Mouse (Mus musculus): ENCODE results near the gene Rpgrip1l. TPM values are rescaled to one million over a fixed set of nuclear protein-coding genes. Genes with fewer than 3 reads are reported as not detected.

The Rpgrip1l gene
- total and polyA plus RNA-seq, 2 experiments from 2014 or later: 9.1 to 9.6 TPM

DNA sequence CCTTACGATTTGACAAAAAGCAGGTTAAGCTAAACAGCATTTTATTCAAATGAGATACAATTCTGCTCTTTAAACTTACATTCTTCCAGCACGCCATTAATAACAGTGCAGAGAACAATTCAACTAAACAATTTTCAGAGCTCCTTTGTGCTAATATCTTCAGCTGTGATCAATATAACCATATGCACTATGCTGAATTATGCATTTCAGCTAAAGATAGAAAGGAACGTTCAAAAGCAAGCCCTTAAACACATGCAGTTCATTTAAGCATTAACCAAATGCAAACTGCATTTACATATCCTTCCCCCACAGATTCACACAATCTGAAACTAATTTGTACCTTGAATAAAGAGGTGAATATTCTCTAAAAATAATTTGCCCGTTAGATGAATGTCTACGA lies 35.0 kb downstream of the Rpgrip1l start:
- WGBS: 34% methylated on average over 5 of the region's 5 CpGs
- H3K27ac ChIP-seq (ENCODE audit: low read depth, low read length): peak overlapping the region; percentile 50; the same call in 1 of the 2 replicates
- no peak overlapping the region for H3K9ac ChIP-seq
- 0 out of 2 replicates have a peak, but pooled peaks cover 6% of the 10 kb centered on the region for H3K4me1 ChIP-seq (ENCODE audit: insufficient read depth)
- H3K27me3 ChIP-seq (ENCODE audit: insufficient read depth, low read length): no peaks in the 10 kb centered on the region
- TF ChIP-seq CTCF (IDR thresholded peaks at IDR 0.05; ENCODE audit: low read depth): no peak
- H3K36me3 ChIP-seq (ENCODE audit: insufficient read depth): no peaks in the 10 kb centered on the region; the same call in 1 of the 2 replicates
- H3K9me3 ChIP-seq (ENCODE audit: low read length): no peaks in the 10 kb centered on the region
- no peak for DNase-seq
- H3K4me3 ChIP-seq (ENCODE audit: low read depth, low read length): no peak overlapping the region
- ATAC-seq: peak; percentile 51; the same call in 1 of the 2 replicates
- H3K4me2 ChIP-seq (ENCODE audit: low read depth): no peak overlapping the region

DNA sequence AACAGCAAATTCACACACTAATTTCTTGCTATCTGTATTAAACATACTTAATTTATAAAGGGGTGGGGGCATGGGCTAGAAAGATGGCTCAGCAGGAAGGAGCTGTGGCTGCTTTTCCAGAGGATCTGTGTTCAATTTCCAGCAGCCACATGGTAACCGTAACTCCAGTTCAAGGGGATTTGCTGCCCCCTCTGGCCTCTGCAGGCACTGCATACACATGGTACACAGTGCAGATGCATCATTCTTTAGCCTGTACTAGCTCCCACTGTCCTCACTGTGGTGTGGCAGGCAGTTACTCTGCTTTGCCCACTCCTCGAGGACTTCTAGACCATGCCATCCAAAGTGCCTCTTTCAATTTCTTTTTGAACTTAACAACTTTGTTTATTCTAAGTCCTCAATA lies 36.7 kb downstream of the Rpgrip1l start:
- no peak for DNase-seq
- Histone ChIP-seq H3K9me3 (ENCODE audit: low read length) (no peaks in the 10 kb centered on the region), H3K4me1 (ENCODE audit: insufficient read depth) (0 out of 2 replicates have a peak, but pooled peaks cover 5% of the 10 kb centered on the region), H3K4me3 (ENCODE audit: low read depth, low read length) (no peak overlapping the region), H3K9ac (no peak overlapping the region), H3K27ac (ENCODE audit: low read depth, low read length) (no peak overlapping the region), H3K36me3 (ENCODE audit: insufficient read depth) (peaks cover 3% of the 10 kb centered on the region; the same call in 1 of the 2 replicates), H3K27me3 (ENCODE audit: insufficient read depth, low read length) (no peaks in the 10 kb centered on the region), H3K4me2 (ENCODE audit: low read depth) (no peak overlapping the region)
- 94% methylated on average over 2 of the region's 2 CpGs for whole genome bisulfite sequencing
- ATAC-seq: no peak
- peak; percentile 49 for TF ChIP-seq CTCF (IDR thresholded peaks at IDR 0.05; ENCODE audit: low read depth)

GRCm38 (mm10) chr8:91273493-91273892 lies 39.6 kb downstream of the Rpgrip1l start:
- Histone ChIP-seq H3K27me3 (ENCODE audit: insufficient read depth, low read length) (no peaks in the 10 kb centered on the region), H3K27ac (ENCODE audit: low read depth, low read length) (no peak overlapping the region), H3K4me1 (ENCODE audit: insufficient read depth) (0 out of 2 replicates have a peak, but pooled peaks cover 5% of the 10 kb centered on the region), H3K9me3 (ENCODE audit: low read length) (no peaks in the 10 kb centered on the region), H3K9ac (no peak overlapping the region), H3K36me3 (ENCODE audit: insufficient read depth) (peaks cover 6% of the 10 kb centered on the region; the same call in 1 of the 2 replicates), H3K4me3 (ENCODE audit: low read depth, low read length) (no peak overlapping the region), H3K4me2 (ENCODE audit: low read depth) (no peak overlapping the region)
- no peak for ATAC-seq
- DNase-seq: no peak
- TF ChIP-seq CTCF (IDR thresholded peaks at IDR 0.05; ENCODE audit: low read depth): no peak
- 76% methylated on average over 5 of the region's 5 CpGs for WGBS

GRCm38 (mm10) chr8:91269374-91269958 lies 43.6 kb downstream of the Rpgrip1l start:
- no peak for ATAC-seq
- 88% methylated on average over 2 of the region's 2 CpGs for WGBS

GRCm38 (mm10) chr8:91264564-91264963 lies 48.5 kb downstream of the Rpgrip1l start:
- H3K27ac ChIP-seq (ENCODE audit: low read depth, low read length): no peak overlapping the region
- no peaks in the 10 kb centered on the region for H3K4me1 ChIP-seq (ENCODE audit: insufficient read depth)
- no peaks in the 10 kb centered on the region for H3K27me3 ChIP-seq (ENCODE audit: insufficient read depth, low read length)
- H3K9ac ChIP-seq: no peak overlapping the region
- no peak for ATAC-seq
- no peak overlapping the region for H3K4me2 ChIP-seq (ENCODE audit: low read depth)
- TF ChIP-seq CTCF (IDR thresholded peaks at IDR 0.05; ENCODE audit: low read depth): no peak
- H3K9me3 ChIP-seq (ENCODE audit: low read length): no peaks in the 10 kb centered on the region
- H3K4me3 ChIP-seq (ENCODE audit: low read depth, low read length): no peak overlapping the region
- 0 out of 2 replicates have a peak, but pooled peaks cover 5% of the 10 kb centered on the region for H3K36me3 ChIP-seq (ENCODE audit: insufficient read depth)
- no peak for DNase-seq

More at GRCm38 (mm10) chr8:91269374-91269958, 43.6 kb downstream of the Rpgrip1l start:
- H3K36me3 ChIP-seq (ENCODE audit: insufficient read depth): peaks cover 9% of the 10 kb centered on the region; the same call in 1 of the 2 replicates
- TF ChIP-seq CTCF (IDR thresholded peaks at IDR 0.05; ENCODE audit: low read depth): no peak
- no peak overlapping the region for H3K4me2 ChIP-seq (ENCODE audit: low read depth)
- no peak overlapping the region for H3K4me3 ChIP-seq (ENCODE audit: low read depth, low read length)
- no peaks in the 10 kb centered on the region for H3K4me1 ChIP-seq (ENCODE audit: insufficient read depth)
- DNase-seq: no peak
- H3K27me3 ChIP-seq (ENCODE audit: insufficient read depth, low read length): no peaks in the 10 kb centered on the region
- no peak overlapping the region for H3K27ac ChIP-seq (ENCODE audit: low read depth, low read length)
- no peak overlapping the region for H3K9ac ChIP-seq
- no peaks in the 10 kb centered on the region for H3K9me3 ChIP-seq (ENCODE audit: low read length)

GRCm38 (mm10) chr8:91263939-91264338 lies 49.1 kb downstream of the Rpgrip1l start:
- no peak overlapping the region for H3K4me2 ChIP-seq (ENCODE audit: low read depth)
- 77% methylated on average over 3 of the region's 3 CpGs for whole genome bisulfite sequencing
- no peak overlapping the region for H3K27ac ChIP-seq (ENCODE audit: low read depth, low read length)
- no peak for TF ChIP-seq CTCF (IDR thresholded peaks at IDR 0.05; ENCODE audit: low read depth)
- H3K4me3 ChIP-seq (ENCODE audit: low read depth, low read length): no peak overlapping the region
- H3K9ac ChIP-seq: no peak overlapping the region
- no peaks in the 10 kb centered on the region for H3K4me1 ChIP-seq (ENCODE audit: insufficient read depth)
- H3K36me3 ChIP-seq (ENCODE audit: insufficient read depth): 0 out of 2 replicates have a peak, but pooled peaks cover 3% of the 10 kb centered on the region
- ATAC-seq (no peak), DNase-seq (no peak)
- no peaks in the 10 kb centered on the region for H3K27me3 ChIP-seq (ENCODE audit: insufficient read depth, low read length)
- H3K9me3 ChIP-seq (ENCODE audit: low read length): no peaks in the 10 kb centered on the region

- Histone ChIP-seq H3K9me3 (ENCODE audit: low read length) (no peaks in the 10 kb centered on the region), H3K9ac (no peak overlapping the region), H3K27ac (ENCODE audit: low read depth, low read length) (no peak overlapping the region), H3K27me3 (ENCODE audit: insufficient read depth, low read length) (no peaks in the 10 kb centered on the region), H3K36me3 (ENCODE audit: insufficient read depth) (no peaks in the 10 kb centered on the region), H3K4me2 (ENCODE audit: low read depth) (no peak overlapping the region), H3K4me1 (ENCODE audit: insufficient read depth) (no peaks in the 10 kb centered on the region), H3K4me3 (ENCODE audit: low read depth, low read length) (no peak overlapping the region)
- ATAC-seq: no peak
- no peak for DNase-seq
- 78% methylated on average over 2 of the region's 2 CpGs for WGBS
- peak; percentile 34; the same call in 1 of the 2 replicates for TF ChIP-seq CTCF (IDR thresholded peaks at IDR 0.05; ENCODE audit: low read depth)
Measured at GRCm38 (mm10) chr8:91261598-91261997, 51.5 kb downstream of the Rpgrip1l start.
